Mouse (Mus musculus) yolk sac, embryonic 10.5 days (tissue): ENCODE measurements around the gene Hdac5.

Experiments
- DNase-seq: peaks from one replicate; pipeline ENCODE4 v3.0.0-alpha.2; 2017; ENCODE audit warnings: low spot score

Hdac5 gene

GRCm38 (mm10) chr11:102214430-102215156 is 15.4 kb downstream of the Hdac5 start:
- DNase-seq, result no peak

- DNase-seq, result no peak
Observed at GRCm38 (mm10) chr11:102211936-102212341, 18.0 kb downstream of the Hdac5 start.

- no peak for DNase-seq
Observed at GRCm38 (mm10) chr11:102211011-102211410, 19.0 kb downstream of the Hdac5 start.

DNA sequence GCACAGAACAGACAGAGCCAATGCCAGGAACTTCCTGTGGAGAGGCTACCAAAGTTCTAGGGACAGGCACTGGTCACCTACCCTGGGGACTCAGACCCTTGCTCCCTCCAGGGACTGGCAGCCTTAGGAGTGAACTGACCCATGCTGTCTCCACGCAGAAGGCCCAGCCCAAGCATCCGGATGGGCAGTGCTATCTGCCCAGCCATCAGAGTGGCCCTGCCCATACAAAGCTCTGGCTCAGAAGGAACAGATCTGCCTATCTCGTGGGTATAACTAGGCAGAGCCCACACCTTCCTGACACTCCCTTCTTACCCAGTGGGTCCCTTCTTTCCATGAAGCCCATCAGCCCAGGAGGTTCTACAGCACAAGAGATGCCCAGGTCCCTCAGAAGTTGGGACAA is 19.8 kb downstream of the Hdac5 start:
- DNase-seq, result no peak

DNA sequence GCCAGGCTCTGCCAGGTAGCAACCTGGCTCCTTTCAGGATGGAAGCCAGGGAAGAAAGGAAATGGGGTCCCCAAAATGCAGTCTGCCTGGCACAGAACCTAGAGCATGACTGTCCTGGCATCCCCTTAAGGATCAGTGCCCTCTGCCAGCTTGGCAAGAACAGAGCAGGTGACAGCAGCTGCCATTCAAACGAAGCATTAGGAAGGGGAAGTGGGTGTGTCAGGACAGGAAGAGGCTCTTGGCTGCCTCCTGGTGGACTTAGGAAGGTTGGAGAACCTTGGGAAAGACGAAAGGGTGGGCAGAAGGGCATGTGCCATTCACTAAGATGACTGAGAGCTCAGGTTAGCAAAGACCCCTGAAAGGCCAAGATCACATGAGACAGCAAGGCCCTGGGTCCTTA is 20.2 kb downstream of the Hdac5 start:
- no peak for DNase-seq

DNA sequence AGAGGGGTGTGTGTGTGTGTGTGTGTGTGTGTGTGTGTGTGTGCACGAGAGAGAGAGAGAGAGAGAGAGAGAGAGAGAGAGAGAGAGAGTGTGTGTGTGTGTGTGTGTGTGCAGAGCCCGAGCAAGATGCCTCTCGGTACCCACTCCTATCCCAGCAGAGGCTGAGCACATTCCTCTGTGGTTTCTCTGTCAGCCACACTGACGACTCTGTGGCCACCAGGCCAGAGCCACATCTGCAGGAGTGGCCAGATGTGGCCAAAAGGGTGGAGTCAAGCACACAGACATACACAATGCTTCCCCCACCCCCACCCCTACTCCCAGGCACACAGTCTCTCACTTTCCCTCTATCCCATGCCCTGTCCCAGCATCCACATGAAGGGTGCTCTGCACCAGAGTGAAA is 21.1 kb downstream of the Hdac5 start:
- DNase-seq, result no peak

DNA sequence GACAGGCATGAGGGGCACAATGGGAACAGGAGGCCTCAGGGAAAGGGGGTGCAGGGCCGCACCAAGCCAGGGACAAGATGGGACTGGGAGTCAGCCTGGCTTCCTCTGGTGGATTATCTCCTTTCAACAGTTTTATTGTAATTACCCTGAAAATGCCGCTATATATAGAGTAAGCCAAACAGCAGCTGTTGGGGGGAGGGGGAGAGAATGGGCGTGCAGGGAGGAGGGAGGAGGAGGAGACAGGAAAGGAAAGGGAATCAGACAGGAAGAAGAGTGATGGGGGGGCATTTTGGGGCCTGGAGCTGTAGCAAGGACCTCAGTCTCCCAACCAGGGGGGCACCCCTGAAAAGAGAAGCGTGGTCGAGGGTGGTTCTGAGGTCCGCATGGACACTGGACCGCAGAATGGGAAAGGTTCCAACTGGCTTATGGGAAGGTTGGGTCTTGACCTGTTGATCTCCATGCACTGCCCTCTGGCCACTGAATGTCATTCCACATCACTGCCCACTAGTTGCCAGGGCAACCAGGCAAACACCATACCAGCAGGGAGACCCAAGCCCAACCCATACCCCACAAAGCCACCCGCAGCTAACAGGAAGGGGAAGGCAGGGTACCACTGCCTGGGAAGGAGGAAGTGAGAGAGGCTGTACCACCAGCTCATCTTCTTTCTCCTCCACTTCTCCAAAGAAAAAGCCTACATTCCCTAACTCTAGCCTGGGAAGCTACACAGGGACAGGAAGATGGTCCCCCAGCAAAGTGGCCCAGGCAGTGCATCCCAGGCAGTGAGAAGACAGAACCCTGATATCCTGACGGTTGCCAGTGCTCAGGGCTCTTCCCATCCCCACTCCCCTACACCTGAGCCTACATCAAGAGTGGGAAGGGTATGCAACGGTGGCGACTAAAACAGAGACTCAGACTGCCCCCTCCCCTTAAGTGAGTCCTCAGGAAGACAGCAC is 21.9 kb downstream of the Hdac5 start:
- DNase-seq, result peak; percentile 44

GRCm38 (mm10) chr11:102206481-102206880 is 23.5 kb downstream of the Hdac5 start:
- DNase-seq, result no peak

DNA sequence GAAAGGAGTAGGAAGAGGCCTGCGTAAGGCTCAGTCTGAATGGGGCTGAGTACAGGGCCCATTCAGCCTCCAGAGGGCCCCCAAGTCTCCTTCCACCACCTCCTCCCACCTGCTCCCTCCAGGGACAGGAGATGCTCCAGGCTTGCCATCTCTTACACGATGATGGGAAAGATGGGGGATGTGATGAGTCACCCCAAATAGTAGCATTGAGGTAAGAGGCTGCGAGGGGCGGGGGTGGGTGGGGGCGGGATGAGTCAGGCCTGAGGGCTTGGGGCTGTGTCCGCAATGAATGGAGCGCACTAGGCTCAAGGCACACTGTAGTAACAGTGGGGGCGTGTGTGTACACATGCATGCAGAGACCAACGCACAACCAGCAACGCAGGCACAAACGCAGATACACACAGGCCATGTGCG is 28.6 kb downstream of the Hdac5 start:
- DNase-seq, result no peak

DNA sequence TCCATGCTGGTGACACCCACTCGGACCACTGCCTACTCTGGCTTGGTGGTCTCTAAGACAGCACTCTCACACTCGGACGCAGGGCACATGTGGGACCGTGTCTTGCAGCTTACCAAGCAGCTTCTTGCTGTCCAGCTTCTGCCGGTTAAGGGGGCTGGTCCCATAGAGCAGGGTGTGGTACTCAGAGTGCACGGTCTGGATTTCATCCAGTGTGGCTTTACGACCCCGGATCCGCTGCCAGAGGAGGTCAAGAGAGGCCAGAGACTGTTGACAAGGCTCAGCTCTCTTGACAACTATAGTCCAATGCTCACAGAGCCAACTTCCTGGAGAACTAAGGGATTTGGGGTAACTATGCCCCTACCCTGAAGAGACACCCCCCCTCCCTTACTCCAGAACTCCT is 30.1 kb downstream of the Hdac5 start:
- no peak for DNase-seq

GRCm38 (mm10) chr11:102198245-102198644 is 31.7 kb downstream of the Hdac5 start:
- no peak for DNase-seq

GRCm38 (mm10) chr11:102196018-102196797 is 33.8 kb downstream of the Hdac5 start:
- no peak for DNase-seq

GRCm38 (mm10) chr11:102193657-102194440 is 36.1 kb downstream of the Hdac5 start:
- DNase-seq, result no peak

GRCm38 (mm10) chr11:102190848-102191247 is 39.1 kb downstream of the Hdac5 start:
- no peak for DNase-seq

DNA sequence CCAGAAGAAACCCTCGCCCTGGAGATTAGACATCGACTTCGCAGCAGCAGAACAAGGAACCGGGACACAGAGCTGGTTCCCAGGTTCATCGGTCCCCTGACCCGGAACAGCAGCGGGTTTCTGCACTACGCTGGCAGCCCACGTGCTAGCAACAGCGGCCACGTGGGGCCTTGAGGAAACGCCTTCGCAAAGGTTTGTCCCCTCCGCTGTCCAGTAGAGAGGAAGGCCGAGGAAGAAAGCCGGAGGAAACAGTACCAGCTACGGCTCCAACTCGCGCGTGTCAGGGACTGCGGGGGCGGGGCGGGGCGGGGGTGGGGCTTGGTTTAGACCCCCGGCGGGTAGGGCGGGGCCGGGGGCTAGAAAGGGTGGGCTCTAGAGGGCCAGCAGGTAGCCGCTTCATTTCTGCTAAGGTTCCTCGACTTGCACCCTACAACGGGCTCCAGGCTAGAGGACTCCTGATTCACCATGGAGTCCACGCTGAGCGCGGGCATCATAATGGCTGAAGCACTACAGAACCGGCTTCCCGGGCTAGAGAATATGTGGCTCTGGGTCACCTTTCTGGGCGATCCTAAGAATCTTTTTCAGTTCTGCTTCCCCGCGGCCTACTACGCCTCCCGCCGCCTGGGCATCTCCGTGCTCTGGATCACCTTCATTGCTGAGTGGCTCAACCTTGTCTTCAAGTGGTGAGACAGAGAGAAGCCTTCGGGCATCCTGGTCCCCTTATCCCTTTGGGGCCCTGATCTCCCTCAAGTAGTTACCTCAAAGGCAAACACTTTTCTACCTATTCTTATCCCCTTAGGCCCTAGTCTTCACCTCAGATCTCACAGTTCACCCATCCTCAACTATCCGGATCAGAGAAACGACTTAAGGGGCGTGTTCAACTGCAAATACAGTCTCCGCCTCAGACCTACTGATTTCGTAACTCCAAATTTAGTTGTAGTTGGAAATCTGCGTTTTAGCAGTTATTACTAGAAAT is 40.2 kb downstream of the Hdac5 start, which contains the start of gene G6pc3:
Gene G6pc3, plus strand, starts transcription at position 160 of the 976 bp plus-strand sequence.
- DNase-seq, result peak; percentile 92

GRCm38 (mm10) chr11:102188980-102189379 is 41.0 kb downstream of the Hdac5 start:
- no peak for DNase-seq

DNA sequence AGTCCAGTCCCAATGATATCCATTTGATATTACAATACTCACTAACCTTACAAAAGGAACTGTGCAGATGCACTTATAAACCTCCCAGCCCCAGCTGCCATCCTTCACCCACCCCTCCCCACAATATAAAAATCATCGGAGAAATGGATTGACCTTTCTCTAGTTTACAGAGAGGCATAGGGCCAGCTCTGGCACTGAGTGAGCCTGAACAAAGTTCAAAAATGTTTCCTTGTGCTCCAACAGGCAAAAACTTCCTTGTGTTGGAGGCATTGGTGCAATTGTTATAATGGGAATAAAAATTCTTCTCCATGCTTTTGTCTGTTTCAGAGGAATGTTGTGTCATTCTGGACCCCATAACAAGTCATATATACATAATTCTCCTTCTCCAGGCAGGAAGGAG is 43.7 kb downstream of the Hdac5 start:
- no peak for DNase-seq

- DNase-seq, result no peak
Observed at GRCm38 (mm10) chr11:102185677-102186076, 44.3 kb downstream of the Hdac5 start.

- peak; percentile 91 for DNase-seq
Observed at GRCm38 (mm10) chr11:102184646-102185495, 45.1 kb downstream of the Hdac5 start, which contains the start of gene Lsm12. TSS of gene Lsm12 (minus strand) at chr11:102185296.
